Mouse (Mus musculus) MEL (cell line): ENCODE data around the gene Dapk2. TPM values are rescaled to one million over a fixed set of nuclear protein-coding genes. Genes with fewer than 3 reads are reported as not detected.

ENCODE experiments used
- DNase-seq: peaks from one replicate; pipeline ENCODE4 v3.0.0; 2011; ENCODE audit warnings: low read depth, low spot score
- H3K27ac ChIP-seq: 2 replicates; pipeline ENCODE4 v1.5.1; 2012; ENCODE audit warnings: low read depth, mild to moderate bottlenecking, control low read depth, low read length, moderate library complexity; ENCODE audit not compliant: control insufficient read depth
- H3K27me3 ChIP-seq, 2 experiments: fragments of 150-350 bp in 1 of 2; sonication (generic) in 1 of 2; 2 replicates each; pipeline ENCODE4 v1.6.1; 2012; ENCODE audit warnings: low read length in 2 of 2, mild to moderate bottlenecking in 2 of 2, improper control_type of control experiment in 1 of 2, moderate library complexity in 1 of 2; ENCODE audit not compliant: insufficient read depth in 2 of 2, control insufficient read depth in 1 of 2
- H3K36me3 ChIP-seq, 2 experiments: 2 replicates each; pipeline ENCODE4 v1.6.1; 2012 to 2014; ENCODE audit warnings: low read length in 2 of 2, improper control_type of control experiment in 1 of 2, inconsistent platforms in 1 of 2, mild to moderate bottlenecking in 1 of 2; ENCODE audit not compliant: insufficient read depth in 2 of 2, control insufficient read depth in 1 of 2
- H3K4me1 ChIP-seq, 2 experiments: fragments of 150-350 bp in 1 of 2; sonication (generic) in 1 of 2; 2 replicates each; pipeline ENCODE4 v1.6.1; 2012; ENCODE audit warnings: low read length in 2 of 2, improper control_type of control experiment in 1 of 2, mild to moderate bottlenecking in 1 of 2; ENCODE audit not compliant: insufficient read depth in 2 of 2, control insufficient read depth in 1 of 2
- H3K4me3 ChIP-seq, 2 experiments: fragments of 150-350 bp in 1 of 2; sonication (generic) in 1 of 2; 2 replicates each; pipeline ENCODE4 v1.5.1; 2012; ENCODE audit warnings: low read depth in 2 of 2, low read length in 2 of 2, mild to moderate bottlenecking in 2 of 2, moderate library complexity in 2 of 2, control low read depth in 1 of 2, improper control_type of control experiment in 1 of 2; ENCODE audit not compliant: control insufficient read depth in 1 of 2, insufficient read depth in 1 of 2
- H3K79me2 ChIP-seq: 2 replicates; pipeline ENCODE4 v1.6.1; 2012; ENCODE audit warnings: mild to moderate bottlenecking, low read length, moderate library complexity; ENCODE audit not compliant: control insufficient read depth, poor library complexity, insufficient read depth
- H3K9ac ChIP-seq: 2 replicates; pipeline ENCODE4 v1.6.1; 2012; ENCODE audit warnings: low read depth, mild to moderate bottlenecking, control low read depth, low read length, moderate library complexity; ENCODE audit not compliant: control insufficient read depth, poor library complexity, severe bottlenecking
- H3K9me3 ChIP-seq: fragments of 150-350 bp; sonication (generic); replicated peaks from 2 replicates; pipeline ENCODE4 v1.6.1; 2012; ENCODE audit warnings: mild to moderate bottlenecking, low read length, improper control_type of control experiment, moderate library complexity; ENCODE audit not compliant: insufficient read depth
- BHLHE40 ChIP-seq: IDR thresholded peaks from 2 replicates; pipeline ENCODE4 v1.6.1; 2012; ENCODE audit warnings: low read depth, mild to moderate bottlenecking, inconsistent platforms, low read length, improper control_type of control experiment, borderline replicate concordance
- CHD2 ChIP-seq: IDR thresholded peaks from 2 replicates; pipeline ENCODE4 v1.6.1; 2011; ENCODE audit warnings: low read length, improper control_type of control experiment
- CTCF ChIP-seq, 3 experiments: IDR thresholded peaks in 2 of 3; conservative IDR thresholded peaks in 1 of 3; 2 replicates each; pipeline ENCODE4 v1.5.1; 2011 to 2012; ENCODE audit warnings: low read length in 3 of 3, low read depth in 2 of 3, mild to moderate bottlenecking in 2 of 3, improper control_type of control experiment in 1 of 3, inconsistent platforms in 1 of 3, mixed read lengths in 1 of 3, moderate library complexity in 1 of 3; ENCODE audit not compliant: control insufficient read depth in 1 of 3, insufficient read depth in 1 of 3, poor library complexity in 1 of 3, severe bottlenecking in 1 of 3
- ETS1 ChIP-seq: IDR thresholded peaks from 2 replicates; pipeline ENCODE4 v1.6.1; 2012; ENCODE audit warnings: low read depth, mild to moderate bottlenecking, inconsistent platforms, low read length, improper control_type of control experiment, moderate library complexity
- HCFC1 ChIP-seq: IDR thresholded peaks from 2 replicates; pipeline ENCODE4 v1.6.1; 2012; ENCODE audit warnings: low read depth, mild to moderate bottlenecking, inconsistent platforms, low read length, improper control_type of control experiment, moderate library complexity
- JUND ChIP-seq: IDR thresholded peaks from 2 replicates; pipeline ENCODE4 v1.6.1; 2011; ENCODE audit warnings: low read depth, mild to moderate bottlenecking, improper control_type of control experiment, low read length
- MAFK ChIP-seq: IDR thresholded peaks from 2 replicates; pipeline ENCODE4 v1.6.1; 2011; ENCODE audit warnings: low read depth, mild to moderate bottlenecking, low read length, improper control_type of control experiment, borderline replicate concordance
- MEF2A ChIP-seq: IDR thresholded peaks from 2 replicates; pipeline ENCODE4 v1.6.1; 2014; ENCODE audit warnings: low read depth, mild to moderate bottlenecking, inconsistent platforms, low read length, improper control_type of control experiment; ENCODE audit not compliant: poor library complexity, insufficient replicate concordance, severe bottlenecking; ENCODE audit errors: extremely low read depth
- MXI1 ChIP-seq: IDR thresholded peaks from 2 replicates; pipeline ENCODE4 v1.6.1; 2011; ENCODE audit warnings: mild to moderate bottlenecking, low read depth, low read length, improper control_type of control experiment
- MYB ChIP-seq: IDR thresholded peaks from 2 replicates; pipeline ENCODE4 v1.6.1; 2011; ENCODE audit warnings: mild to moderate bottlenecking, low read depth, low read length, improper control_type of control experiment
- MYC ChIP-seq: IDR thresholded peaks from 2 replicates; pipeline ENCODE4 v1.6.1; 2011; ENCODE audit warnings: low read depth, mild to moderate bottlenecking, low read length, improper control_type of control experiment, moderate library complexity
- NRF1 ChIP-seq: IDR thresholded peaks from 2 replicates; pipeline ENCODE4 v1.6.1; 2014; ENCODE audit warnings: low read depth, mild to moderate bottlenecking, inconsistent platforms, low read length, improper control_type of control experiment, moderate library complexity; ENCODE audit not compliant: poor library complexity, insufficient read depth, severe bottlenecking
- RAD21 ChIP-seq: IDR thresholded peaks from 2 replicates; pipeline ENCODE4 v1.6.1; 2011; ENCODE audit warnings: mild to moderate bottlenecking, low read depth, low read length, improper control_type of control experiment
- SIN3A ChIP-seq: IDR thresholded peaks from 2 replicates; pipeline ENCODE4 v1.6.1; 2012; ENCODE audit warnings: low read length, improper control_type of control experiment, inconsistent platforms
- SMC3 ChIP-seq: IDR thresholded peaks from 2 replicates; pipeline ENCODE4 v1.6.1; 2011; ENCODE audit warnings: low read depth, low read length, improper control_type of control experiment
- TAL1 ChIP-seq: IDR thresholded peaks from 2 replicates; pipeline ENCODE4 v1.6.1; 2012; ENCODE audit warnings: mild to moderate bottlenecking, inconsistent platforms, low read length, moderate library complexity, mixed read lengths
- USF1 ChIP-seq: IDR thresholded peaks from 2 replicates; pipeline ENCODE4 v1.6.1; 2014; ENCODE audit warnings: low read depth, mild to moderate bottlenecking, inconsistent platforms, low read length, improper control_type of control experiment, moderate library complexity
- USF2 ChIP-seq, 2 experiments: IDR thresholded peaks; 2 replicates each; pipeline ENCODE4 v1.6.1; 2011 to 2012; ENCODE audit warnings: improper control_type of control experiment in 2 of 2, low read length in 2 of 2, borderline replicate concordance in 1 of 2, inconsistent platforms in 1 of 2, low read depth in 1 of 2, mild to moderate bottlenecking in 1 of 2; ENCODE audit not compliant: insufficient read depth in 1 of 2
- ZC3H11A ChIP-seq: IDR thresholded peaks from 2 replicates; pipeline ENCODE4 v1.6.1; 2012; ENCODE audit warnings: low read depth, mild to moderate bottlenecking, inconsistent platforms, low read length, improper control_type of control experiment
- polyA plus RNA-seq, 2 experiments: library from polyadenylated mRNA; stranded (reverse) in 1 of 2; unstranded in 1 of 2; fragments of >175 nt in 1 of 2; fragments of >200 nt in 1 of 2; gene quantifications; 2 replicates each; pipeline versions ENCODE4 v1.2.1 to v1.2.4; 2012; ENCODE audit warnings: low replicate concordance in 2 of 2, low read depth in 1 of 2; ENCODE audit not compliant: insufficient read length in 2 of 2, insufficient read depth in 1 of 2, missing spikeins in 1 of 2
- total RNA-seq: library from RNA; depleted of rRNA; stranded (reverse); fragments of 300-350 nt; gene quantifications from 2 replicates; pipeline ENCODE4 v1.2.3, GENCODE M21; 2012

Gene Dapk2
- total and polyA plus RNA-seq, 3 experiments: 5.8 to 8.3 TPM; not detected in 1

DNA sequence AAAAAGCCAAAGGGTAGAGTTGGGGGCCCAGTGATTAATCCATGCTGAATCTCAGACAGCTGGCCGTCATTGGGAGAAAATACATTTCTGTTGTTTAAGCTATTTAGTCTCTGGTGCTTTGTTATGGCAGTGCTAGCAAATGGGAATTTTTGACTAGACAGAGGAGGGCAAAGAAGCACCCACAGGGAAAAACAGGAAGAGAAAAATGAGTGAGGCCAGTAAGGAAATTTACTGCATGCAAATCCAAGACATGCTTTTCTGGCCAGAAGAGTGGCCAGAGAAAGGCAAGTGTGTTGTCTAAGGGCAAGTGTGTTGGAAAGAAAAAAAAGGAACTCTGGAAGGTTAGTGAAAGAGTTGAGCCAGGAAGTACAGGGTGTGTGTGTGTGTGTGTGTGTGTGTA is 115.6 kb downstream of the Dapk2 start:
- Histone ChIP-seq H3K36me3 (peaks cover 0 to 23% of the 10 kb centered on the region in 2 experiments; a peak in 2 of 4 replicates), H3K4me3 (no peak overlapping the region), H3K27ac (no peak overlapping the region), H3K27me3 (no peaks in the 10 kb centered on the region), H3K79me2 (no peaks in the 10 kb centered on the region), H3K9ac (no peak overlapping the region), H3K4me1 (peaks cover 13 to 34% of the 10 kb centered on the region in 2 experiments), H3K9me3 (no peaks in the 10 kb centered on the region)
- TF ChIP-seq USF1 (no peak), MEF2A (no peak), USF2 (IDR thresholded peaks at IDR 0.05; ENCODE audit: borderline replicate concordance in 1 of 2, insufficient read depth in 1 of 2, low read depth in 1 of 2, low read length in 2 of 2) (no peak), TAL1 (no peak), MYB (no peak), JUND (no peak), ZC3H11A (no peak), CTCF (IDR thresholded peaks at IDR 0.05 in 2 of 3, conservative IDR thresholded peaks at IDR 0.05 in 1 of 3; ENCODE audit: control insufficient read depth in 1 of 3, insufficient read depth in 1 of 3, low read depth in 2 of 3, low read length in 3 of 3, poor library complexity in 1 of 3, severe bottlenecking in 1 of 3) (no peak), MAFK (no peak)
- DNase-seq: no peak

DNA sequence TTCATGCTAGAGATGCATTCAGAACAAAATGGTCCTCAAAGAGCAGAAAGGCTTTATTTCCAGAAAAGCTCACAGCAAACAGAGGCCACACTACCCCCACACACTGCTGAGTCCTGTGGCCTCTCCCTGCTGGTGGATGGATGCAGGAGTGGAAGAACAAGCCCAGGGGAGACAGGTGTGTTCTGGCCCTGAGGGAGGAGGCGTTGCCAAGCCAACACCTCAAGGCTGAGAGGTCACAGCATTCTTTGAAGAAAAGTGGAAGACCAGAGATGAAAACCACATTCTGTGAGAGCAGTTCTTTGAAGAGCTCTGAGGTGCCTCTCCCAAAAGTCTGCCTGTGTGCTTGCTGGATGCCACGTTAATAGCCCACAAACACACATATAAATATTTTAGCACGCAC is 116.6 kb downstream of the Dapk2 start:
- no peaks in the 10 kb centered on the region for H3K27me3 ChIP-seq
- H3K9ac ChIP-seq: no peak overlapping the region
- H3K4me3 ChIP-seq: no peak overlapping the region

More for the DNA sequence above, 116.6 kb downstream of the Dapk2 start:
- TF ChIP-seq SMC3 (no peak), MXI1 (no peak), ETS1 (no peak), SIN3A (no peak), HCFC1 (no peak), USF1 (no peak), JUND (no peak), NRF1 (no peak), CHD2 (no peak), MYC (no peak), MAFK (no peak), BHLHE40 (no peak), RAD21 (no peak)
- no peak for DNase-seq
- Histone ChIP-seq H3K36me3 (peaks cover 0 to 23% of the 10 kb centered on the region in 2 experiments; a peak in 2 of 4 replicates), H3K27ac (no peak overlapping the region), H3K4me1 (peaks cover 13 to 34% of the 10 kb centered on the region in 2 experiments), H3K9me3 (no peaks in the 10 kb centered on the region), H3K79me2 (no peaks in the 10 kb centered on the region)
